Mouse (Mus musculus) retina, postnatal 1 day (tissue): ENCODE measurements around the gene Ldb2.

Source experiments
- DNase-seq: peaks from one replicate; pipeline ENCODE4 v3.0.0-alpha.2; 2012

The Ldb2 gene

GRCm38 (mm10) chr5:44641060-44641459 is 158.4 kb downstream of the Ldb2 start:
- no peak for DNase-seq

DNA sequence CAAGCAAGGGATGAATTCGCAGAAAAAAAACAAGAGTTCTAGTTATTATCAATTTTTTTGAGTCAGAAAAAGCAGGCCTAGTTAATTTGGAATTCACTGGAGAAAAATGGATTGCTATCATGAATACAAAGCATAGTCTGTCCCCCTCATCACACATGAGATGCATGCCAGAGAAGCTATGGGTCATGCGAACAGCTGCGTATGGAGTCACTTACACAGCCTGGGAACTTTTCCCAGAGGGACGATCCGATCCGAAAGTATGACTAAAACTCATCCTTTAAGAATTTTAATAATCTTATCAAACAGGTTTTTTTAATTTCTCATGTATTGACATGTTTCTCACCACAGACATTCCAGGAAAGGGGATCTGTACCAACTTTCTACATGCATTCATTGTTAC is 163.9 kb downstream of the Ldb2 start:
- DNase-seq: no peak

DNA sequence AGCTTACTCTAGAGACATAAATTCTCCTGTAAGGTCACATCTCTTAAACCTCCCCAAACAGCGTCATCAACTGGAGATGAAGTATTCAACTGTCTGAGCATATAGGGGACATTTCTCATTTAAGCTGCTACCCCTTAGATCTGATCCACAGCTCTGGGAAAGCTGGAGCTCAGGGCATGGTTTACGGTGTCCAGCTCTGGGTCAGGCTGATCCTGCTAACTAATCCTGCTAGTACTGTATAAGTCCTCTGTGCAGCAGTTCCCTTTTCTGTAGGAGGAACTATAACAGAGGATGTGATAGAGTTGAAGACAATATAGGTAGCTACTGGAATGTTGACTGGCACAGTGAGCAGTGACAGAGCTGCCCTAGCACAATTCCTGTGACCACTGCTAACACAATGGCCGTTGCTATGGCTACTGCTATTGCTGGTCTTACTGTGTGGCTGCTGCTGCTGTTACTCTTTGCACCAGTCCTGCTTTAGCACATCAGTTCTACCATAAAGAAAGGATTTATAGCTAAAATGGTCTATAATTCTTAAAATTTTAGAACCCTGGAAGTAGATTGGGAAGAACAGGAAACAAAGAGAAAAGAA is 170.3 kb downstream of the Ldb2 start:
- peak; percentile 47 for DNase-seq

DNA sequence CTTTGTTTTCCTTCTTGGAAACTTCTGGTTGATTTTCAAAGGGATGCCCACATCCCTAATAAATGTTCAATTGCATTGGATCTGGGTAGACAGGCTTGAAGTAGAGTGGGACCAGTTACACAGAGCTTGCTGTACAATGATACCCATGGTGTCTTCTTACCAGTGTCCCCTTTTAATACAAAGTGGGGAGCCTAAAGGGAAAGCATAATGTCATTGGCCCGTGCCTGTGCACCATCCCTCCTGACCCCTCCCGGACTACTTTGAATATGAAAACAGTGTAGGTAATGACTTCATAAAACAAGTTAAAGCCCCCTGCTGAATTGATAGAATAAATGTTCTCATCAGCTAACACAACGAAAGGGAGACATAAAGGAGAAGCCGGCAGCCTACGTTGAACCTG is 172.0 kb downstream of the Ldb2 start:
- DNase-seq: no peak

DNA sequence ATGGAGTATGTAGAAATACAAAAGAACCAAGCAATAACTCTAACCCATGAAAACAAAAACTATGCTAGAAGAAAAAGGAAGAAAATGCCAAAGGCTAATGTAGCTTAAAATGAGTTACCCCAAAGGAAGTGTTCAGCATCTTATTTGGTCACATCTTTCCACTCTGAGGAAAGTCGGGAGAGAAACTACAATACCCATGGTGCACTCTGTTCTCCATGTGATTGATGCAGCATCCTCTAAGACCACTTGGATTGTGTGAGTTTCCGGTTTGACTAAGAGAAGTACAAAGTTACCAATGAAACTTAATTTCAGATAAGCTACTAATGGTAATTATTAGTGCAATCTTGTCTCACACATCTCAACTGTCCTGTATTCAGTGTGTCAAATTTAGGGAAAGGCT is 172.6 kb downstream of the Ldb2 start:
- no peak for DNase-seq

GRCm38 (mm10) chr5:44626114-44626513 is 173.4 kb downstream of the Ldb2 start:
- DNase-seq: peak; percentile 30

GRCm38 (mm10) chr5:44615677-44616076 is 183.8 kb downstream of the Ldb2 start:
- DNase-seq: no peak

DNA sequence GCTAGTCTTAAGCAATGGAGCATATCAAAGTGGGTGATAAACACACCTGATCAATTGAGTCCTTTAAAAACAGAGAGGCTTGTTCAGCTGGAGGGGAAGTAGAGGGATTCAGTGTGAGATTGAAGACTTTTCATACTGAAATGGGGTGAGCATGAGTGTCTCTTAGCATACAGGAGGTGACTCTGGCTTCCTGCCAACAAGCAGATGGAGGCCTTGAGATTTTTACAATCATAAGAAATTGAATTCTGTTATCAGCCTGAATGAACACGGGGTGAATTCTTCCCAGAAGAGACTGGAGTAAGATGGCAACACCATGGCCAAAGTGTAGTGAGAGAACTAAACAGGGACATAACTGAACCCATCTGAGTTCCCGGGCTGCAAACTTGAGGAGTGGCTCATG is 190.6 kb downstream of the Ldb2 start:
- DNase-seq: no peak

- DNase-seq: no peak
These were observed 198.1 kb downstream of the Ldb2 start for GRCm38 (mm10) chr5:44601340-44601739.

DNA sequence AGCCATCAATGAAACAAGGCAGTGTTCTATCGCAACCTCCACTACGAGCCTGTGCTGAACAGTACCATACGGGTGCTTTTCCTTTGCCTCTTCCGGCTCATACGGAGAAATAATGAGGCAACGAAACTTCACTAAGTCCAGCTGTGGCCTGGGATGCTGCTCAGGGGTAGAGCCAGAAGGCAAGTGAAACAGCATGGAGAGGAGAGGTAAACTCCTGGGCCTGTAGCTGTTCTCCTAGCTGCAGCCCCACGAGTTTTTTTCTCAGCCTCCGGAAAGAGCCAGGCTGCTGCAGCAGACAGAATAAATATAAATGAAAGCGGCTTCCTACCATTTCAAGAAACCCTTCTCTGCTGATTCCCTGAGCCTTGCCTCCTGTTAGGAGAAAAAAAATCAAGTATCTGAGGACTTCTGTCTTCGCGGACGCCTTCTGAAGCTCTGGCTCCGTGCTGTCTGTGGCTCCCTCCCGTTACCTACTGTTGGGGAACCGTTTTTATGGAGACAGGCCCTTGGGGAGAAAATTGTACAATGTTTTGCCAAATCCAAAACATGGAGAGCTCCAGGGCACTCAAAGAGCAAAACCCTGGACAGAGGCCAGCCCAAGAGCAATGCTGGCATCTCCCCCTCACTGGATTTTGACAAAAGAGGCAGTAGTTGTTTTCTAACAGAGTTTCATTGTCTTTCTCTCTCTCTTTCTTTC is 205.8 kb downstream of the Ldb2 start:
- no peak for DNase-seq

DNA sequence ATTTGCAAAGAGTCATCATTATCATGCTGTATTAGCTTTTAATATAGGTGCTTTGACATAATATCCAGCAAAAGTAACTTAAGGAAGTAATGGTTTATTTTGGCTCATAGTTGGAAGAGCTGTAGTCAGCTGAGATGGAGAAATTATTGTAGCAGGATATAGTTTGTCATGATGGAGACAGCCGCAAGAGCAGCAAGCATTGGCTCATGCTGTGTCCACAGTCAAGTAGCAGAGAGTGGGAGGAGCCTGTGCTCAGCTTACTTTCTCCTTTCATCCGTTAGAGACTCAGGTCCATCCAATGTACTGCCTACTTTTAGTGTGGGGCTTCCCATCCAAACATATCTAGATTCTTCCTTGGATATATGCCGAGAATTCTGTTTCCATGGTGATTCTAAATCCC is 208.7 kb downstream of the Ldb2 start:
- no peak for DNase-seq

DNA sequence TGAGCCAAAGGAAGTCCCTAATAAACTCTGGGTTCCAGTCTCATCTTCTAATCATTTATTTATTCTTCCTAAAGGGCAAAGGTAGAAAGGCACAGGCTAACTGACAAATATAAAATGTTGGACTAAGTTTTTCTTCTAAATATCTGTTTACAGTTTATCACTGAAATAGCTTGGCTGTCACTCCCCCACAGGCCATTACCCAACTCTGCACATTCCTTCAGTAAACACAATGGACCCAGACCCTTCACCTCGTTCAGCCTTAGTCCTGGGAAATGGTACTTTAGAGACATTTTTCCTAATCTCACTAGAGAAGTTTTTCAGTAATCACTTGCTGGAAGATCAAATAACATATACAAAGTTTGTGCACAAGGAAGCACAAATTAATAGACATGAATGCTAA is 210.2 kb downstream of the Ldb2 start:
- no peak for DNase-seq

DNA sequence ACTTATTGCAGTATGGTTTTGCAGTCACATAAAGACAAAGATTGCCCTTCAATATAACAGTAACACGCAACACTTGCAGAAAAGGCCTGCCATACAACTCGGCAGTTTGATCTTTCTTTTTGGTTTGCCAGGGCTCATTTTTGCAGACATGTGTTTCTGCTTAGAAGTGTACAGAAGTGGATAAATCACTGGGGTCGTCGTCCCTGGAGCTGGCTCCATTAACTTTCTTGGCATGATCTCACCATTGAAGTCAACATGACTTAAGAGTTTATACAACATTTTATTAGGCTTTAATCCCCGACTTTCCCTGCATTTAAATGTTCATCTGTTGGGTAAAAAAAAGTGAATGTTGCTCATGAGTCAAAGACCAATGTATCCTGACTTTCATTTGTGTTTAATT is 212.9 kb downstream of the Ldb2 start:
- no peak for DNase-seq

- no peak for DNase-seq
These were observed 219.5 kb downstream of the Ldb2 start for GRCm38 (mm10) chr5:44579899-44580459.

DNA sequence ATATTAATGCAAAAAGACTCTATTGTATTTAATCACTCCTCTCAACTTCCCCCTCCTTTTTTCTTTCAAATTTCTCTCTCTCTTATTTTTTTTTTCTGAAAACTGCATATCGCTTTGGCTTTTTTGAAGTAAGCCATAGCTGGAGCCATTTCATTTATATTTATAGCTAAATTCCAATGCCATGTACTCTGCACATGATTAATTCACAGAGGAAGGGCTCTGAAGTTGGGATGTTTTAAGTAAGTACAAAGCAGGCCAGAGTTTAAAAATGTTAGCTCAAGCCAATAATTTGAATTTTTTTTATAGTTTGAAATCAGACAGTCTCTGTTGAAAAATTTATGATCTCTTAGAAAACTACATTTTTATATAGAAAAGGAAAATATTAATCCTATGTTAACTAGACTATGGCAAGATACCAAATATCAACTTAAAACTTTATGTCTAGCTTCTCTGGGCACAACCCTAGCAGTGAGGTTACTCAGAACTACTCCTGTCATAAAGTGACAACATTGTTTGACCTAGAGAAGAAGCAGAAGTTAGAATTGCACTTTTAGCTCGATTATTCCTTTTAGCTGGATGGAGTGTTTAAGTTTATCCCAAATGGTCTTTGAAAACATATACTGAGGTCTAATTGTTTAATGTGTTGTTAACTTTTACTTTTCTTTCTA is 222.7 kb downstream of the Ldb2 start:
- no peak for DNase-seq

GRCm38 (mm10) chr5:44574681-44575080 is 224.8 kb downstream of the Ldb2 start:
- no peak for DNase-seq

DNA sequence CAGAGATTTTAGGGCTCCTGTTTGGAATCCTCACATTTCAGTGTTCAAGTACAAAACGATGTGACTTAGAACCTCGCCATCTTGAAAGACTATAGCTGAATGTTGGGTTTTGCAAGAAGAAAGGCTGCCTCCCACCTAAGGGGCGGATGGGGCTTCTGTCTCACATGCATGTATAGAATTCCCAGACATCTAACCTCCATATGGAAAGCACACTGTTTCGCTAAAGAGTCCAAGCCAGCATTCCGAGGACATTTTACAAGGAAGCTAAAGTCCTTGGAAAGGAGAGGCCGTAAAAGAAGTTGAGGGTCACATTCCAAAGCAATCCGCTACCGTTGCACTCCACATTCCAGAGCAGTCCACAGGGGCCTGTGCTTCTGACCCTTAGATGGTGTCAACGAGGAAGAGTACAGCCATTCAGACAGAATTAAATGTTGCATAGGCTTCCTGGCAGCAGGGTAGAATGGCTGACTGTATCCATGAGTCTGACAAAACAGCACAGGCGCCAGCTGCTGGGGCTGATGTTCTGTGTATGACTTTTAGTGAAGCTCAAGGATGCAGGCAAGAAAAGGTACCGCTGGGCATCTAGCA is 245.6 kb downstream of the Ldb2 start:
- no peak for DNase-seq

- DNase-seq: no peak
These were observed 246.3 kb downstream of the Ldb2 start for GRCm38 (mm10) chr5:44553155-44553554.

GRCm38 (mm10) chr5:44552121-44552520 is 247.4 kb downstream of the Ldb2 start:
- DNase-seq: no peak

- DNase-seq: no peak
These were observed 251.0 kb downstream of the Ldb2 start for GRCm38 (mm10) chr5:44548468-44548867.

- no peak for DNase-seq
These were observed 255.9 kb downstream of the Ldb2 start for GRCm38 (mm10) chr5:44543472-44544132.

DNA sequence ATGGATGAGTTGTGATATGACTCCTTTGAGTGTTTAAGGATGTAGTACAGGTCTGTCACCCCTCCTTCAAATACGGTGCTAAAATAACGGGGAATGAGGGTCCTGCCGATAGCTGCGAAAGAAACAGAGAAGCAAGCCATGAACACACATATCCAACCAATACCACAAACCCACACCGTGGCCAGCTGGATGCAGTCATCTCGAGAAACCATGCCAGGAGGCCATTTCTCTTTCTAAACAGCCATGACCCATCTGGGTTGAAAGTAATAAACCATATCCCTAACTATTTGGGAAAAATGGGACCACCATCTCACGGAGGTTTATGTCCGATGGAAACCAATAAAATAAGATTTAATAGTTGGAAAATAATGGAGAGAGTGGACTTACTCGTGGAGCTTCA is 257.7 kb downstream of the Ldb2 start:
- DNase-seq: no peak

DNA sequence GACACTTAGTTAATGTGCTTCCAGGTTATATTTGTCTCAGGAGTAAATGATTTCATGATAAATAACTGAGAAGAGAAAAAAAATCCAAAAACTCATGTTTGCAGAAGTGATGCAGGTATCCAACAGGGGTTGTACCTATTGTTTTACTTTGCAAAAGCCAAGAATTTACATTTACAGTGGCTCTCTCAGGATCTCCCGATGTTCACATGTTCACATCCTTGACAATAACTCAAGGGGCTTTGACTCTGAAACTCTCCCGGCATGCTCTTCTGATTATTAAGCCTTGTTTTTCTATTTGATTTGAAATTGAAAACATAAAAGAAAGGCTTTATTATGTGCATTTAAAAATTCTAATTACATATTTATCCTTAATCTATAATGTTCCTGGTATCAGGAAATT is 260.8 kb downstream of the Ldb2 start:
- no peak for DNase-seq
